10 mouse cellular contexts compared by ENCODE assay signal in the genomic region with DNA sequence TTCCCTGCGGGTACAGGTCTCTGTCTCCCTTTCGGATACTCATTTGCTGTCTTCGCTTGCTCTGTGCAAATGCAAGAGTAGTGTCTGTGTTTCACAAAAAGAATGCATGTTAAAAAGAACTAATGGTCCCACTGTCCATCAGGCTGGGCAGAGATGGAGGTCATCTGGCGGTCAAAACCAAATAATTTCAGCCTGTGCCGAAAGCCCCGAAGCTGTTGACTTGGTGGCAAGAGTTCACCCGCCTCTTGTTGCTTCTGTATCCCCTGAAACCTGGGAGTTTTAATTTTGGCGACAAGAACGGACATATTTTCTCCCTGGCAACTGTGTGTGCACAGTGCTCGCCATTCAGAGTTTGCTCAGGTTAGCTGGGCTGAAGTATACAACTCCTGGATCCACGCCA.
A peak's percentile ranks its signal among the peaks of the same experiment; 100 is the strongest.
DNase-seq lines count a peak whose midpoint lies in the region; ATAC-seq lines count a peak whose summit lies in the region.
"Had no signal": no experiment of that assay in that cellular context is flagged by ENCODE, and none has a peak within 500 bp of the region (broad histone marks: within the 10 kb centered on the region; RNA-seq: fewer than 3 reads in every experiment).

No protein-coding gene starts in this region.

- H3K4me3 ChIP-seq in lung, embryonic 15.5 days: no peak overlapping the region
- H3K4me3 ChIP-seq in hindbrain, embryonic 12.5 days: no peak overlapping the region
- peak overlapping the region; percentile 3; the same call in 1 of the 2 replicates for H3K4me3 ChIP-seq in neural tube, embryonic 13.5 days
- H3K4me3 ChIP-seq: heart, embryonic 12.5 days; limb, embryonic 15.5 days had no signal

- H3K27me3 ChIP-seq in lung, embryonic 15.5 days: peaks cover 20% of the 10 kb centered on the region; the same call in 1 of the 2 replicates
- peaks cover 5% of the 10 kb centered on the region for H3K27me3 ChIP-seq in hindbrain, embryonic 12.5 days
- no peaks in the 10 kb centered on the region for H3K27me3 ChIP-seq in neural tube, embryonic 13.5 days

- DNase-seq in lung, postnatal 4 days: no peak
- DNase-seq in kidney, adult 8-10 months: peak; percentile 22 to 28
- no peak for DNase-seq in left cerebral cortex, adult 8-10 months (ENCODE audit: low spot score in 2 of 2)

- H3K4me1 ChIP-seq in lung, embryonic 15.5 days: peaks cover 18% of the 10 kb centered on the region
- peaks cover 23% of the 10 kb centered on the region for H3K4me1 ChIP-seq in hindbrain, embryonic 12.5 days
- H3K4me1 ChIP-seq in neural tube, embryonic 13.5 days (replicated peaks): peaks cover 77% of the 10 kb centered on the region
- H3K4me1 ChIP-seq: heart, embryonic 12.5 days had no signal

- no peaks in the 10 kb centered on the region for H3K9me3 ChIP-seq in lung, embryonic 15.5 days
- H3K9me3 ChIP-seq in hindbrain, embryonic 12.5 days (replicated peaks): no peaks in the 10 kb centered on the region
- H3K9me3 ChIP-seq in neural tube, embryonic 13.5 days: no peaks in the 10 kb centered on the region
- H3K9me3 ChIP-seq: G1E; heart, embryonic 12.5 days; limb, embryonic 15.5 days had no signal

- ATAC-seq in lung, embryonic 15.5 days (ENCODE audit: borderline replicate concordance, extremely low read depth, low FRiP score, low TSS enrichment): no peak
- no peak for ATAC-seq in hindbrain, embryonic 12.5 days (ENCODE audit: low FRiP score)
- ATAC-seq in neural tube, embryonic 13.5 days (ENCODE audit: low read depth): peak; percentile 51; the same call in 1 of the 2 replicates
- ATAC-seq in granulocyte monocyte progenitor cell, adult 5-6 weeks (replicated peaks; ENCODE audit: poor library complexity, severe bottlenecking): no peak

- no peaks in the 10 kb centered on the region for H3K36me3 ChIP-seq in lung, embryonic 15.5 days
- H3K36me3 ChIP-seq in hindbrain, embryonic 12.5 days: no peaks in the 10 kb centered on the region
- H3K36me3 ChIP-seq in neural tube, embryonic 13.5 days: no peaks in the 10 kb centered on the region
- H3K36me3 ChIP-seq: G1E; heart, embryonic 12.5 days; limb, embryonic 15.5 days had no signal

- no peak overlapping the region for H3K9ac ChIP-seq in lung, embryonic 15.5 days
- no peak overlapping the region for H3K9ac ChIP-seq in hindbrain, embryonic 12.5 days
- H3K9ac ChIP-seq in neural tube, embryonic 13.5 days: peak overlapping the region; percentile 62
- H3K9ac ChIP-seq: heart, embryonic 12.5 days; limb, embryonic 15.5 days had no signal

- no peak overlapping the region for H3K27ac ChIP-seq in lung, embryonic 15.5 days
- H3K27ac ChIP-seq in hindbrain, embryonic 12.5 days: peak overlapping the region; percentile 60; the same call in 1 of the 2 replicates
- peak overlapping the region; percentile 91 for H3K27ac ChIP-seq in neural tube, embryonic 13.5 days (replicated peaks)
- H3K27ac ChIP-seq: limb, embryonic 15.5 days had no signal

- peak overlapping the region; percentile 33 for H3K4me2 ChIP-seq in lung, embryonic 15.5 days
- peak overlapping the region; percentile 5; the same call in 1 of the 2 replicates for H3K4me2 ChIP-seq in hindbrain, embryonic 12.5 days (replicated peaks)
- peak overlapping the region; percentile 44 for H3K4me2 ChIP-seq in neural tube, embryonic 13.5 days
- H3K4me2 ChIP-seq: heart, embryonic 12.5 days; limb, embryonic 15.5 days had no signal

- 30% methylated on average over 11 of the region's 11 CpGs for WGBS in lung, embryonic 15.5 days
- 50% methylated on average over 11 of the region's 11 CpGs for WGBS in hindbrain, embryonic 12.5 days
- WGBS in neural tube, embryonic 13.5 days: 10% methylated on average over 11 of the region's 11 CpGs

Comparison
In these comparisons a context has a peak if more than half of its experiments do, and no peak if none do; other contexts are left out.
1. DNase-seq: peak in kidney, adult 8-10 months (2 of 2); none in lung, postnatal 4 days (0 of 2) and left cerebral cortex, adult 8-10 months (0 of 2).
2. Peak in every context shown above with its lines, with median percentiles within 50 percentile points of each other: H3K4me2 ChIP-seq.